Mouse (Mus musculus): ENCODE data around the gene 9530068E07Rik.

9530068E07Rik gene

DNA sequence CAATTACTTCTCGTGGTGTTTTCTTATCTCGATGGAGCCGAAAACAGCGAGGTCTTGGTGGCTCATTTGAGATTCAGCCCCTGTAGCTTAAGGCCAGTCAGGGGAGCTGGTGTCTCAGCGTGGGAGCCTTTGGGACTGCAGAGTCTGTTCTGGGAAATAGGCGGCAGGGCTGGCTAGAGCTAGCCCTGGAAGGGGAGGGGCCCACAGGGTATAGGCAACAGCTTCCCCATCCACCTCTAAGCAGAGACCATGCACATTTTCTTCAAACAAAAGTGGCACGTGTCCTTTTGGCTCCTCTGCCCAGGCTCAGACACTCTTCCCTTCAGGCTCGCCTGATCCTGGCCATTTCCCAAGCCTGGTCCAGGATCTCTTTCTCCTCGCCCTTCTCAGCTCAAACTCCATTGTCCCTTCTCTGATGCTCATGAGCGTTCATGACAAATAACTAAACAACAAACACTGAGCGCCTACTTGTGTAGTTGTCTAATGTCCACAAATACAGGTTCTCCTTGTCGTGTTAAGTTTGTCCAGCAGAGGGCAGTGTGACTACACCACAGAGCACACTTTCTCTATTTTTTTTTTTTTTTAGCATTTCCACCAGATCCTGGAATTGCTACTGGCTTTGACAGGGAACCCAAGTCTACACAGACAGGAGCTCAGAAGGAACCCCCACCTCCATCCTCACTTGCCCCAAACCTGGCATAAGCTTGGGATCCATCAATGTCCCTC is 25.0 kb downstream of the 9530068E07Rik start:
- no peak for DNase-seq (ENCODE audit: low read depth)

DNA sequence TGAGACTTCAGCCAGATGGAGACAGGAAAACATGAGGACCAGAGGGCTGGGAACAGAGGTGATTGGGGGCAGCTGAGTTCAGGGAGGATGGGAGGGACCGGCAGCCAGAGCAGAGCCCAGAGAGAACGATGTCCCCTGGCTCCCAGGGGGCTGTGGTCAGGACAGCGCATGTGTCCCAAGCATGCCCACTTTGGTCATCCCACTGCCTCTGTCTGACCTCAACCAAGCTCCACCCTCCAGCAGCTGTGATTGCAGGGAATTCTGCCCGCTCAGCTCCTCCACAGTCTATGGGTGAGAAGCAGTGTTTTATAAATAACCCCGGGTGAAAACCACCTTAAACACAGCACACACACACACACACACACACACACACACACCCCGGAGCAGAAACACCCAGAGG is 33.2 kb downstream of the 9530068E07Rik start:
- no peak for DNase-seq (ENCODE audit: low read depth)

DNA sequence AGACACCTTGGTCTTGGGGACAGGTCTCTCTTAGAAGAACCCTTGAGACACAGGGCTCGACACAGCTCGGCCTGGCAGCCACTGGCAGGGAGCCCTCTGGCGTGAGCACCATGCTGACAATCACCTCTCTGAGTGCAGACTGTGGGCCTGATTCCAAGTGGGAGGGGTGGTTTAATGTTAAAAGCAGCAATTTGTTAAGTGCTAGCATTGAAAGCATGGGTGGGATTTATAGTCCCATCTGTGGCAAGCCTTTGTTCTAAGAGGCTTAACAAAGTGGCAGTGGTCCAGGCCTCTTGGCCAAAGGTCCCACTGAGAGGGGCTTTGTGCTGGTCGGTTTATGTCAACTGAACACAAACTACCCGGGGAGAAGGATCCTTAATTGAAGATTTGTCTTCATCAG is 35.4 kb downstream of the 9530068E07Rik start:
- no peak for DNase-seq (ENCODE audit: low read depth)

DNA sequence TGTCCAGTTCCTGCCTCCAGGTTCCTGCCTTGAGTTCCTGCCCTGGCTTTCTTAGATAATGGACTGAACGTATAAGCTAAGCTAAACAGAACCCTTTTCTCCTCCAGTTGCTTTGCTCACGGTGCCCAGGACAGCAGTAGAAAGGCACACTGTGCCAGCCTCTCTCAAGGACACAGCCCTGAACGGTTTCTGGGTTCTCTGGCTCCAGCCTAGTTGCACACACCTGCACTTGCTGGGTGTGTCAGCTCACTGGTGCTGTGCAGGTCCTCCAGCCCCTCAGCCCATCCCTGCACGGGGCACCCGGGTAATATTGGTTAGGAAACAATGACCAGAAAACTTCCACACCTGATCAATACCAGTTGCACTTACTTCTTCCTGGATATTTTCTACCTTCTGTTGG is 35.9 kb downstream of the 9530068E07Rik start:
- DNase-seq (ENCODE audit: low read depth): no peak

DNA sequence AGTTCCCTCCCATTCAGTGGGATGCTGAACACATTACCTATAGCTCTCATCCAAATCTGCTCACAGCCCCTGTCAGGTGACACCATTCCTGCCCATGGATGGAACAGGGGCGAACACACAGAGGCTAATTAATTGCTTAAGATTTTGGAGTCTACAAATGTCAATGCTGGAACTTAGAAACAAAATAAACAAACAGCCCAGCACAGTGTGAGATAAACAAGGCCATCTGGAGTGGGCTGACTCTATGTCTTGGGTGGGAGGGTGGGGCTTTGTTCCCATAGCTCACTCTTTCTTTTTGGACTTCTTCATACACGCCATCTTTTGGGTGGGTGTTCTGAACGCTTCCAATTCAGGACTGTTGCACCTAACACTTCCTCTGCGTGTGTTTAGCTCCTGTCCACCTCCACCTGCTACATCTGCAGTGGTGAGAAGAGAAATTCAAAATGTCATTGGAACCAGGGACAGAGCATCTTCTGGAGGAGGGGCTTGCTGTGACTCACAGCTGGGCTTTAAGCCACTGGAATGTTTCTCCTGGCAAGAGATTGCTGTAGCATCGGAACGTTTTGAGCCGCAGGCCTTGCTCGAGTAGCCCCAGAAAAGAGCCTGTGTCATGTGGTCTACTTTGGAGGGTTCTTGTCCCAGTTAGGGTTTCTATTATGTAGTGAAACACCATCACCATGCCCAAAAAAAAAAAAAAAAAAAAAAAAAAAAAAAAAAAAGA is 37.0 kb downstream of the 9530068E07Rik start:
- no peak for DNase-seq (ENCODE audit: low read depth)

DNA sequence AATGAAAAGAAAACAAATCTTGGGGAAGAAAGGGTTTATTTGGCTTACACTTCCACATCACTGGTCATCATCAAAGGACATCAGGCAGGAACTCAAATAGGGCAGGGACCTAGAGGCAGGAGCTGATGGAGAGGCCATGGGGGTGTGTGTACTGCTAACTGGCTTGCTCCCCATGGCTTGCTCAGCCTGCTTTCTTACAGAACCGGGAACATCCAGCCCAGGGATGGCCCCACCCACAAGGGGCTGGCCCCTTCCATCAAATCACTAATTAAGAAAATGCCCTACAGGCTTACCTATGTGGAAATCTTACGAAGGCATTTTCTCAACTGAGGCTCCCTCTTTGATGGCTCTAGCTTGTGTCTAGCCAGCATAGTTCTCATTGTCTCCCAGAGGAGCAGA is 37.6 kb downstream of the 9530068E07Rik start:
- DNase-seq (ENCODE audit: low read depth): no peak

DNA sequence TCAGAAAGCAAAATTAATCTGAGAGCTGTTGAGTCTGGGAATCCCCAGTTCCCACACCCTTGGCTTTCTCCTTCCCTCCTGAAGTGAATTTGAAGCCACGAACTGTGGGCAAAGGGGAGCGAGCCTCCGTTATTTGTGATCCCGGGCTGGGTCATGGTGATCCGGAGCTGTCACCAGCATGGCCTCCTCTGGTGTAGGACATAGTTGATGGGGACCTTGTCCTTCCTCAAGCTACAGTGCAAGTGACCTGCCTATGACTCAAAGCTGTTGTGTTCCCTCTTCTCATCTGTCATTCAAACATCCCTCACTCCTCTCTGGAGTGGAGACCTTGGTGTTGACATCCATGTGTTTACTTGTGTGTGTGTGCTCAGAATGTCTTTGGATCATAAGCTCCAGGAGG is 39.2 kb downstream of the 9530068E07Rik start:
- no peak for DNase-seq (ENCODE audit: low read depth)

DNA sequence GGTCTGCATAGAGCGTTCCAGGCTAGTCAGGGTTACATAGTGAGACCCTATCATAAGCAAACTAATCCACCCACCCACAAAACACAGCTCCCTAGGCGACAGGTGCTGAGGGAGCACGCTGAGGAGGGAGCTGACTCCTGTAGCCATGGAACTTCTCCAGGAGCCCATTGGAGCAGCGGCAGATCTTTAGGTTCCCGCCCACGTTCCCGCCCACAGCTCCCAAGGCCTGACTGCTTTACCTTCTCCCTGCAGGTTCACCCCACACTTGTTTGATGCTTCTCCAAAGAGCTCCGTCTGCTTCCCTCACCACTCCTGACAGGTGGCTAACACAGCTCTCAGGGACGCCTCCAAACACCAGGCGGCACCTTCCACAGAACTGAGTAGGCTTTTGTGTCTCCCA is 40.9 kb downstream of the 9530068E07Rik start:
- no peak for DNase-seq (ENCODE audit: low read depth)

DNA sequence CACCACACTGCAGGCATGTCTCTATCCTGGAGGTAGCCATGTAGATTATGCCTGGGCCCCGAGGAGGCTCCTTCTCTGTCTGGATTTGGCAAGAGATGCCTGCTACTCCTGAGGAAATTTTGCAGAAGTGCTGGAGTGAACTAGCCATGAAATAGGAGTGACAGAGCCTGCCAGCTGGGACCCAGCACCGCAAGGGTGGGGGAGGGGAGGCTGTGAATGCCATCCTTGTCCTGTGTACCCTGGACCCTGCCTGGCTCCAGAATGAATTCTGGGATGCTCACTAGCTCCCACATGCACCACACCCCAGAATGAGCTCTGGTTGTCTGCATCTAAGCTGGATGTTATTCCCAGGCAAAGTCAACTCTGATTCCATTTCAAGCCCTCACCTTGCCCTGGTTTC is 44.9 kb downstream of the 9530068E07Rik start:
- no peak for DNase-seq (ENCODE audit: low read depth)

DNA sequence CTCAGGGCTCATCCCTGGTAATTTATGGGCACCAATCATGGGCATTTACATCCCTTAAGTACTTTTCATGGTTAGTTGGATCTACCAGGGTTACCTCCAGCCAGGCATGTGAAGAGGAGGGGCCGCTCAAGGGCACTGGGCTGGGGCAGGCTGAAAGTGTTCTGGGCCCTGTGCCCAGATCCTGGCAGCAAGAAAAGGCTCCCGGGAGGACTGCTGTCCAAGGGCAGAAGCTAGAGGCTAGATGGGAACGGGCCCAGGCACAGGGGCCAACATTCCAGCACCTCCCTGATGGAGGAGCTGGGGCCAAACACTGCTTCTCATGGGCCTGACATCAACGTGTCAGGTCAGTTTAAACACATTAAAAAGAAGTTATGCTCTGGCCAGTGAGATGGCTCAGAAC is 51.0 kb downstream of the 9530068E07Rik start:
- DNase-seq (ENCODE audit: low read depth): peak; percentile 53

DNA sequence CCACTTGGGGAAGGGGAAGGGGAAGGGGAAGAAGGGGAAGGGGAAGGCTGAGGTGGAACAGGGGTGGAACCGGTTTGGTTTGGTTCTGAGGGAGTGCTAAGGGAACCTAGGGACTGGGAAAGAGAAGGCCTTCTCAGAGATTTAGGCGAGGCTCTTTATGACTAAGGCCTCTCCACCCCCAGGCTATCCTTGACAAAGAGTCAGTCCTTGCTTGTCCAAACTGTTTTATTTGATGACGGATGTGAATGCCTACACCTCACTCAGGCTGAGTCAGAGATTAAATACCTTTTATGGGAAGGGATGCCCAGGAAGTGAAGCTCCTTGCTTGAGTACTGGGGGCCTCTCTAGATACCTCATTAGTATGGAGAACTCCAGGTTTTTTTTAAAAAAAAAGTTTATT is 52.8 kb downstream of the 9530068E07Rik start:
- DNase-seq (ENCODE audit: low read depth): peak; percentile 21

DNA sequence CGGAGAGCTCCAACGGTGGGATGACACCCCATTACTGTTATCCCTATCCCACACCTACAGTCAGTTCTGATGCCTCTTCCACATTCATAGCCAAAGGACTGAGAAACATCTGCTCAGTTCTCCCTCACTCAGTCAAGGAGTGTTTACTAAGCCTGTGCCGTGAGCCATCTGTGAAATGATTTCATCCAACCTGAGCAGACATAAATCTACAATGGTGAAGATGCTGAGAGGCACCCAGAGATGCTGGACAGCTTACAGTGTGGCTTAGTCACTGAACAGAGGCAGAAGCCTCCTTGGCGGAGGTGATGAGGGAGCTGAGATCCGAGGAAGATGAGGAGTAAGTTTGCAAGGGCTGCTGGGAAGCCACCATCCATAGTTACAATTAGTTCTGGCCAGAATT is 62.1 kb downstream of the 9530068E07Rik start:
- no peak for DNase-seq (ENCODE audit: low read depth)
